Mouse (Mus musculus) inflammation-experienced regulatory T-cells, adult 16 weeks (primary cell): ENCODE results near the gene Fcgrt. TPM values are rescaled to one million over a fixed set of nuclear protein-coding genes. Genes with fewer than 3 reads are reported as not detected.

Experiments
- polyA plus RNA-seq: library from polyadenylated mRNA; unstranded; fragments of 100-300 nt; shearing (Covaris generic); gene quantifications from one replicate; pipeline ENCODE4 v1.2.1, GENCODE M21; 2017

The Fcgrt gene
- polyA plus RNA-seq, result 6.5 TPM

GRCm38 (mm10) chr7:45103652-45104180 lies at the start of gene Fcgrt:
Fcgrt (minus strand) TSS chr7:45103851.

GRCm38 (mm10) chr7:45135993-45136567 lies 32.4 kb upstream of the Fcgrt start, which contains the start of the genes Gm45713 and Flt3l:
Gm45713 (minus strand) TSS chr7:45136231.
Flt3l (minus strand) TSS chr7:45136432.

GRCm38 (mm10) chr7:45128624-45129246 lies 25.1 kb upstream of the Fcgrt start, which contains the start of gene Rpl13a:
Rpl13a (minus strand) TSS chr7:45128761.

GRCm38 (mm10) chr7:45124224-45125143 lies 20.8 kb upstream of the Fcgrt start, which contains the start of gene Rps11:
Rps11 (minus strand) TSS chr7:45124439.

GRCm38 (mm10) chr7:45092048-45092447 lies 11.6 kb downstream of the Fcgrt start, which contains the start of gene Rcn3:
Rcn3 (minus strand) TSS chr7:45092221.

GRCm38 (mm10) chr7:45062239-45062835 lies 41.3 kb downstream of the Fcgrt start, which contains the start of the genes Nosip and Prrg2:
Nosip (plus strand) TSS chr7:45062429.
Prrg2 (minus strand) TSS chr7:45062677.

GRCm38 (mm10) chr7:45052862-45053116 lies 50.9 kb downstream of the Fcgrt start, which contains the start of gene Prr12:
Prr12 (minus strand) TSS chr7:45052881.

Other genes starting within 250 kb of the Fcgrt start
- gene Pnkp, start 246.7 kb downstream of the Fcgrt start, polyA plus RNA-seq, result 112 TPM
- gene Ptov1, start 234.1 kb downstream of the Fcgrt start, polyA plus RNA-seq, result 10.1 TPM
- gene Med25, start 211.1 kb downstream of the Fcgrt start, polyA plus RNA-seq, result 52.0 TPM
- gene Fuz, start 207.8 kb downstream of the Fcgrt start, polyA plus RNA-seq, result 52.1 TPM
- 36.1 TPM for gene Ap2a1, start 174.4 kb downstream of the Fcgrt start, polyA plus RNA-seq
- gene Tsks, start 160.6 kb downstream of the Fcgrt start, polyA plus RNA-seq, result not detected
- gene Cpt1c, start 129.0 kb downstream of the Fcgrt start, polyA plus RNA-seq, result 0.72 TPM
- gene Prmt1, start 117.3 kb downstream of the Fcgrt start, polyA plus RNA-seq, result 180 TPM
- 248 TPM for gene Irf3, start 106.2 kb downstream of the Fcgrt start, polyA plus RNA-seq
- gene Bcl2l12, start 105.1 kb downstream of the Fcgrt start, polyA plus RNA-seq, result 29.1 TPM
- 27.6 TPM for gene Scaf1, start 87.5 kb downstream of the Fcgrt start, polyA plus RNA-seq
- gene Rras, start 85.9 kb downstream of the Fcgrt start, polyA plus RNA-seq, result 15.1 TPM
- gene Prr12, start 51.0 kb downstream of the Fcgrt start, polyA plus RNA-seq, result 3.5 TPM
- 127 TPM for gene Nosip, start 41.4 kb downstream of the Fcgrt start, polyA plus RNA-seq
- 3.2 TPM for gene Prrg2, start 41.2 kb downstream of the Fcgrt start, polyA plus RNA-seq
- 159 TPM for gene Rcn3, start 11.6 kb downstream of the Fcgrt start, polyA plus RNA-seq
- 2,486 TPM for gene Rps11, start 20.6 kb upstream of the Fcgrt start, polyA plus RNA-seq
- 2,118 TPM for gene Rpl13a, start 24.9 kb upstream of the Fcgrt start, polyA plus RNA-seq
- gene Gm45713, start 32.4 kb upstream of the Fcgrt start, polyA plus RNA-seq, result not detected
- 225 TPM for gene Flt3l, start 32.6 kb upstream of the Fcgrt start, polyA plus RNA-seq
- 59.5 TPM for gene Pih1d1, start 50.5 kb upstream of the Fcgrt start, polyA plus RNA-seq
- 70.8 TPM for gene Aldh16a1, start 50.7 kb upstream of the Fcgrt start, polyA plus RNA-seq
- gene Slc17a7, start 60.1 kb upstream of the Fcgrt start, polyA plus RNA-seq, result not detected
- not detected for gene Gfy, start 75.7 kb upstream of the Fcgrt start, polyA plus RNA-seq
- gene Pth2, start 77.1 kb upstream of the Fcgrt start, polyA plus RNA-seq, result not detected
- gene Ccdc155, start 101.0 kb upstream of the Fcgrt start, polyA plus RNA-seq, result 0.26 TPM
- 23.5 TPM for gene Dkkl1, start 108.3 kb upstream of the Fcgrt start, polyA plus RNA-seq
- 1.8 TPM for gene Tead2, start 111.9 kb upstream of the Fcgrt start, polyA plus RNA-seq
- gene Cd37, start 135.3 kb upstream of the Fcgrt start, polyA plus RNA-seq, result 675 TPM
- gene Slc6a16, start 137.2 kb upstream of the Fcgrt start, polyA plus RNA-seq, result not detected
- not detected for gene Slc6a21, start 173.7 kb upstream of the Fcgrt start, polyA plus RNA-seq
- 22.4 TPM for gene Trpm4, start 229.9 kb upstream of the Fcgrt start, polyA plus RNA-seq
- not detected for gene Hrc, start 231.4 kb upstream of the Fcgrt start, polyA plus RNA-seq